Mouse (Mus musculus) C2C12 (cell line): ENCODE measurements around the gene Osbpl3.

Experiments
- CEBPB ChIP-seq: IDR thresholded peaks from one replicate; pipeline ENCODE4 v1.6.1; 2011; ENCODE audit warnings: low read depth, mild to moderate bottlenecking, control low read depth, moderate library complexity
- CTCF ChIP-seq: IDR thresholded peaks from one replicate; pipeline ENCODE4 v1.5.1; 2011; ENCODE audit not compliant: control insufficient read depth, insufficient read depth, insufficient read length
- FOSL1 ChIP-seq: IDR thresholded peaks from one replicate; pipeline ENCODE4 v1.8.0; 2011; ENCODE audit warnings: mild to moderate bottlenecking, low read length; ENCODE audit not compliant: poor library complexity, insufficient read depth, severe bottlenecking
- MAX ChIP-seq: IDR thresholded peaks from one replicate; pipeline ENCODE4 v1.6.1; 2011; ENCODE audit warnings: mild to moderate bottlenecking, control low read depth
- MYOD1 ChIP-seq: IDR thresholded peaks from one replicate; pipeline ENCODE4 v1.6.1; 2011; ENCODE audit warnings: low read depth; ENCODE audit not compliant: control insufficient read depth, insufficient read length
- MYOG ChIP-seq: IDR thresholded peaks from one replicate; pipeline ENCODE4 v1.6.1; 2011; ENCODE audit not compliant: control insufficient read depth, insufficient read length; ENCODE audit errors: extremely low read depth
- USF1 ChIP-seq: IDR thresholded peaks from one replicate; pipeline ENCODE4 v1.6.1; 2011; ENCODE audit warnings: low read depth, mild to moderate bottlenecking, control low read depth, moderate library complexity

GRCm38 (mm10) chr6:50398324-50398723, 57.7 kb downstream of the Osbpl3 start:
- TF ChIP-seq CTCF (no peak), MAX (no peak), MYOG (no peak), USF1 (no peak), MYOD1 (no peak), FOSL1 (no peak), CEBPB (no peak)
